Mouse (Mus musculus) naive thymus-derived CD4-positive, alpha-beta T cell, adult 2 months (primary cell): ENCODE data around the gene Unk.

Experiments
- DNase-seq: peaks from one replicate; pipeline ENCODE4 v3.0.0-alpha.2; 2011; ENCODE audit warnings: low read depth

The Unk gene

GRCm38 (mm10) chr11:116108464-116109137 is 78.5 kb downstream of the Unk start:
- no peak for DNase-seq

GRCm38 (mm10) chr11:116109441-116110081 is 79.4 kb downstream of the Unk start:
- no peak for DNase-seq

GRCm38 (mm10) chr11:116110131-116110530 is 80.0 kb downstream of the Unk start:
- no peak for DNase-seq

- DNase-seq = no peak
These were observed 80.4 kb downstream of the Unk start for GRCm38 (mm10) chr11:116110540-116110939.
